Mouse (Mus musculus): Measurements from ENCODE around the gene Aga.
"Not testable (repeated sequence)": the region's sequence is repeated elsewhere in the genome, so short reads cannot be mapped to it uniquely, and the experiment has no call there.

The Aga gene

GRCm38 (mm10) chr8:53511551-53512127, at the start of gene Aga:
Aga (plus strand) TSS chr8:53511727.
- DNase-seq = peak; percentile 80 to 88

- DNase-seq = no peak
Measured at GRCm38 (mm10) chr8:53489063-53489462, 22.5 kb upstream of the Aga start.

GRCm38 (mm10) chr8:53496216-53496615, 15.3 kb upstream of the Aga start:
- no peak for DNase-seq

- DNase-seq = no peak
Measured at GRCm38 (mm10) chr8:53496885-53497326, 14.6 kb upstream of the Aga start.

GRCm38 (mm10) chr8:53538049-53538448, 26.5 kb downstream of the Aga start:
- DNase-seq = not testable (repeated sequence)

GRCm38 (mm10) chr8:53539585-53539984, 28.1 kb downstream of the Aga start:
- DNase-seq = no peak

GRCm38 (mm10) chr8:53562441-53563040, 51.0 kb downstream of the Aga start:
- no peak for DNase-seq

GRCm38 (mm10) chr8:53566223-53566622, 54.7 kb downstream of the Aga start:
- DNase-seq = no peak
